Mouse (Mus musculus) small intestine, adult 2 months (tissue): ENCODE data around the gene Pitpnc1.

Source experiments
- CTCF ChIP-seq: fragments of 200-500 bp; IDR thresholded peaks from 2 replicates; pipeline ENCODE4 v1.5.1; 2012; ENCODE audit warnings: low read depth, mild to moderate bottlenecking, control low read depth, inconsistent platforms, low read length, moderate library complexity, mixed read lengths; ENCODE audit not compliant: insufficient replicate concordance, insufficient read length; ENCODE audit errors: extremely low read depth
- POLR2A ChIP-seq: fragments of 200-500 bp; IDR thresholded peaks from 2 replicates; pipeline ENCODE4 v1.6.1; 2012; ENCODE audit warnings: low read depth, mild to moderate bottlenecking, control low read depth, inconsistent platforms, low read length, moderate library complexity

DNA sequence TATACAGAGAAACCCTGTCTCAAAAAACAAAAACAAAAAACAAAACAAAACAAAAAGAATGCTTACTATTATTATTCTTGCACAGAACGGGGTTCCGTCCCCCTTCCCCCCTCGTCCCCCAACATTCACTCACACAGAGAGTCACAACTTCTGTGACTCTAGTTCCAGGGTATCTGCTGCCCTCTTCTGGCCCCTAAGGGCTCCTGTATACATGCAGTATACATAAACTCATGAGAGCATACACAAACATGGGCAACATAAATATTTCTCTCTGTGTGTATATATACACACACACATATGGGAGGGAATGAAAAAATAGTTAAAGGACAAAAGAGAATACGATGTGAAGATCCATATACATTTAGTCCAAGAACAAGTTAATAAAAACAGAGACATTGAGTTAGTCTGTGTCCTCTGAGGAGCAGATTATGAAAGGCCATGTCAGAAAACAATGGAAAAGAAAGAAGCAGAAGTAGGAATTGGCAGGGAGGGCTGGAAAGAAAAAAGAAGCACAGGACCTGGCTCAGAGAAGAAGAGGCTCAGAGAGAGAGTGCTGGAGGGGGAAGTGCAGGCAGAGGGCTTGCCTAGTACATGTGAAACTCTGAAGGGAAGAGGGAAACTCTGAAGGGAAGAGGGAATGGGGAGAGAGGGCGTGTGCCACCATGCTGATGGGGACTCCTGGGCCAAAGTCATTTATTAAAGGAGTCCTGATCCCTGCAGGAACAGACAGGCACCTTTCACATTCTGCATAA lies 68.5 kb downstream of the Pitpnc1 start:
- TF ChIP-seq POLR2A (no peak), CTCF (no peak)
